Mouse (Mus musculus) heart, embryonic 13.5 days (tissue): ENCODE measurements around the gene Ntn1. TPM values are rescaled to one million over a fixed set of nuclear protein-coding genes. Genes with fewer than 3 reads are reported as not detected.

Source experiments
- ATAC-seq: fragments of 200-750 bp; cut with Nextera tagmentation; 2 replicates; pipeline ENCODE4 v1.8.0; 2017; ENCODE audit warnings: moderate TSS enrichment; ENCODE audit not compliant: insufficient number of reproducible peaks, low FRiP score, low TSS enrichment; ENCODE audit errors: extremely low read depth
- H3K27ac ChIP-seq: fragments of 300-500 bp; sonication (generic); replicated peaks from 2 replicates; pipeline ENCODE4 v1.5.1; 2015; ENCODE audit warnings: moderate library complexity, mild to moderate bottlenecking, inconsistent platforms
- H3K27me3 ChIP-seq: fragments of 300-500 bp; sonication (generic); replicated peaks from 2 replicates; pipeline ENCODE4 v1.6.1; 2015; ENCODE audit warnings: mild to moderate bottlenecking, inconsistent platforms
- H3K36me3 ChIP-seq: fragments of 300-500 bp; sonication (generic); 2 replicates; pipeline ENCODE4 v1.6.1; 2015; ENCODE audit warnings: mild to moderate bottlenecking, inconsistent platforms
- H3K4me1 ChIP-seq: fragments of 300-500 bp; sonication (generic); 2 replicates; pipeline ENCODE4 v1.6.1; 2015; ENCODE audit warnings: inconsistent platforms
- H3K4me2 ChIP-seq: fragments of 300-500 bp; sonication (generic); 2 replicates; pipeline ENCODE4 v1.6.1; 2015; ENCODE audit warnings: inconsistent platforms, mild to moderate bottlenecking, moderate library complexity
- H3K4me3 ChIP-seq: fragments of 300-500 bp; sonication (generic); 2 replicates; pipeline ENCODE4 v1.5.1; 2015; ENCODE audit warnings: moderate library complexity, mild to moderate bottlenecking, inconsistent platforms
- H3K9ac ChIP-seq: fragments of 300-500 bp; sonication (generic); 2 replicates; pipeline ENCODE4 v1.6.1; 2015; ENCODE audit warnings: inconsistent platforms, mild to moderate bottlenecking, moderate library complexity
- H3K9me3 ChIP-seq: fragments of 300-500 bp; sonication (generic); 2 replicates; pipeline ENCODE4 v1.6.1; 2016; ENCODE audit warnings: inconsistent platforms
- WGBS: fragments of 180-500 bp; shearing (Covaris S2); methylation state at CpG from one replicate; pipeline ENCODE4 v1.1.7; 2015; ENCODE audit warnings: mixed read lengths; 5-methylcytosine and 5-hydroxymethylcytosine counted together
- microRNA-seq: library from miRNA; unstranded; fragments of <30 nt; microRNA quantifications from one replicate; pipeline ENCODE4, GENCODE M21; 2016
- polyA plus RNA-seq: library from polyadenylated mRNA; unstranded; fragments of >200 nt; fragmentation: Nextera tagmentation; extraction: Ambion mirVana; gene quantifications from 2 replicates; pipeline ENCODE4 v1.2.1, GENCODE M21; 2015

Ntn1 gene
- polyA plus RNA-seq, 1 experiment from 2014 or later = 19.2 TPM

DNA sequence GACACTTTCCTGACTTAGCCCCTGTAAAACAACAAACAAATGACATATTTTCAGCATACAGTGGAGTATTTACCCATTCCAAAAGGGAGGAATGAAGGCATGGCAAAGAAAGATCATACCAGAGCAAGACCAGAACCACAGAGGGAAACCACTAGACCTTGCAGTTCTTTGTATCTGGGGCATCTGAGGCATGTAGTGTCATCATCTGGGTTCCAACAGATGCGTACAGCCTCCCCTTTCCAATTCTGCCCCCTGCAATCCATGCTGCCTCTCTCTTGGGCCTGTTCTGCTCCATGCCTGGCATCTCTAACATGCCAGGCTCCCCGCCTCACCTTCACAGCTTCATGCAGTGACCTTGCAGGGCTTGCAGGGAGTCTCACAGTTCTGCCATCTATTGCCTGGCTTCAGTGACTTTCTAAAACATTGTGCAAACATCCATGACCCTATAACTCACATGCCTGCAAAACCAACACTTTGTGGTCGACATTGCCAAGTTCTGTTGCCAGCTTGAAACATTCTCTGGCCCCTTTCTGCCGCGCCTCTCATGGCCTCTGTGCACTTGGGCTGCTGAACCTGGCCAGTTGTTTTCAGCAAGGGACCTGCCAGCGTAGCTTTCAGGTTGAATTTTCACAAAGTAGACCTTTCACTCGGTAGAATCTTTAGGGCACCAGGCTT, 228.5 kb downstream of the Ntn1 start:
- no peak overlapping the region for H3K9ac ChIP-seq
- H3K4me1 ChIP-seq = peaks cover 27% of the 10 kb centered on the region
- 83% methylated on average over 7 of the region's 7 CpGs for WGBS
- no peak overlapping the region for H3K27ac ChIP-seq
- no peak overlapping the region for H3K4me3 ChIP-seq
- ATAC-seq = no peak
- H3K27me3 ChIP-seq = no peaks in the 10 kb centered on the region
- no peaks in the 10 kb centered on the region for H3K36me3 ChIP-seq
- no peak overlapping the region for H3K4me2 ChIP-seq
- no peaks in the 10 kb centered on the region for H3K9me3 ChIP-seq

DNA sequence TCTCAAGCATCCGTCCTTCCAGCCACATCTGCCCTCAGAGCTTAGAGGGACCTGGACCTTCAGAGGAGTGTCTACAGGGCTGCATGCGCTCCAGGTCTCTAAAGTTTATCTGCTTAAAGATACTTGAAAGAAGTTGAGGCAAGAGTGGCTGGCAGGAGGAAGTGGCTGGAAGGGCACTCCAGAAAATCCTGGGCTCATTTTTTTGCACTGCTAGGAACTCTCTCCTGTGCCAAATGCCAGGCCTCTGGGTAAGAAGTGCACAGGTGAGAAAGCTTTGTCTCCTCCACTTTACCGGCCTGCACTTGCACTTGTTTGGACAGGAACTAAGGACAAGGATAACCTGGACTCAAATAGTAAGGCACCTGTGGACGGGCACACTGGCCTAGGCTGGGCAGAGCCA, 232.2 kb downstream of the Ntn1 start:
- 86% methylated on average over 4 of the region's 4 CpGs for WGBS
- Histone ChIP-seq H3K4me2 (no peak overlapping the region), H3K4me3 (no peak overlapping the region), H3K9ac (no peak overlapping the region), H3K9me3 (no peaks in the 10 kb centered on the region), H3K27ac (no peak overlapping the region), H3K4me1 (peaks cover 16% of the 10 kb centered on the region), H3K36me3 (no peaks in the 10 kb centered on the region), H3K27me3 (no peaks in the 10 kb centered on the region)
- no peak for ATAC-seq

DNA sequence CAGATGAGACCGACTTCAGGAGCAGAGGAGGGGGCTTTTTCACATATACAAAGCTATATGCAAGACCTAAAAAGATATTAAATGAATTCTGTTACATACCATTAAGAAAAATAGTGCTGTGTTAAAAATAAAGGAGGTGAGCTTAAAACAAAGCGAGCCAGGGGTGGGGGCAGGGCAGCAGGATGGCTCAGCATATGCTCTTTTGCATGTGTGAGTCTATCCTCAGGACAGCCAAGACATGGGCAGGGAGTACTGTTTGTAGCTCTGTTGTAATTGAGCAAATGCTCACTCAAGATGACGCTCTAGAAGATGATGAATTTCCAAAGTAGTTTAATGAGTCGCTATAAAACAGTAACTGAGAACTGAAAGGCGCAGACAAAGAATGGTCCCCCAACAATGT, 236.2 kb downstream of the Ntn1 start:
- Histone ChIP-seq H3K36me3 (no peaks in the 10 kb centered on the region), H3K9ac (no peak overlapping the region), H3K9me3 (no peaks in the 10 kb centered on the region), H3K27ac (no peak overlapping the region), H3K27me3 (no peaks in the 10 kb centered on the region), H3K4me1 (no peaks in the 10 kb centered on the region), H3K4me2 (no peak overlapping the region), H3K4me3 (no peak overlapping the region)
- ATAC-seq = no peak
- WGBS = 92% methylated on average over 5 of the region's 5 CpGs

- WGBS = 69% methylated on average over 4 of the region's 4 CpGs
- ATAC-seq = no peak
- Histone ChIP-seq H3K4me1 (no peaks in the 10 kb centered on the region), H3K36me3 (no peaks in the 10 kb centered on the region), H3K4me3 (no peak overlapping the region), H3K27ac (no peak overlapping the region), H3K9me3 (no peaks in the 10 kb centered on the region), H3K4me2 (no peak overlapping the region), H3K27me3 (no peaks in the 10 kb centered on the region), H3K9ac (no peak overlapping the region)
These were observed 240.8 kb downstream of the Ntn1 start for GRCm38 (mm10) chr11:68159867-68160266.

Small RNAs within 50 kb of the gene (microRNA-seq; reads per million reads assigned to microRNA genes)
- not detected for gene Mir6406

Other genes with a start within 250 kb of the Ntn1 start
- 0.23 and 0.39 TPM in 2 replicates for gene Pik3r5, start 31.3 kb upstream of the Ntn1 start, polyA plus RNA-seq
- gene Pik3r6, start 102.2 kb upstream of the Ntn1 start, polyA plus RNA-seq = 3.7 and 4.3 TPM in 2 replicates
- not detected in 2 replicates for gene Mfsd6l, start 155.4 kb upstream of the Ntn1 start, polyA plus RNA-seq
- gene Ccdc42, start 186.2 kb upstream of the Ntn1 start, polyA plus RNA-seq = 1.6 and 1.7 TPM in 2 replicates